Mouse (Mus musculus) heart, embryonic 15.5 days (tissue): ENCODE results near the gene Ssx2ip. TPM values are rescaled to one million over a fixed set of nuclear protein-coding genes. Genes with fewer than 3 reads are reported as not detected.
A peak's percentile ranks its signal among the peaks of the same experiment; 100 is the strongest.

Source experiments
- ATAC-seq: fragments of 200-750 bp; cut with Nextera tagmentation; replicated peaks from 2 replicates; pipeline ENCODE4 v1.8.0; 2017; ENCODE audit warnings: low read depth, moderate TSS enrichment; ENCODE audit not compliant: insufficient number of reproducible peaks, insufficient read depth, low FRiP score
- H3K27ac ChIP-seq: fragments of 300-500 bp; sonication (generic); 2 replicates; pipeline ENCODE4 v1.5.1; 2015; ENCODE audit warnings: mild to moderate bottlenecking, inconsistent platforms
- H3K27me3 ChIP-seq: fragments of 300-500 bp; sonication (generic); 2 replicates; pipeline ENCODE4 v1.6.1; 2015; ENCODE audit warnings: inconsistent platforms
- H3K36me3 ChIP-seq: fragments of 300-500 bp; sonication (generic); 2 replicates; pipeline ENCODE4 v1.6.1; 2015; ENCODE audit warnings: mild to moderate bottlenecking, inconsistent platforms
- H3K4me1 ChIP-seq: fragments of 300-500 bp; sonication (generic); replicated peaks from 2 replicates; pipeline ENCODE4 v1.6.1; 2015; ENCODE audit warnings: inconsistent platforms
- H3K4me2 ChIP-seq: fragments of 300-500 bp; sonication (generic); 2 replicates; pipeline ENCODE4 v1.6.1; 2015; ENCODE audit warnings: inconsistent platforms, mild to moderate bottlenecking, moderate library complexity
- H3K4me3 ChIP-seq: fragments of 300-500 bp; sonication (generic); 2 replicates; pipeline ENCODE4 v1.5.1; 2015; ENCODE audit warnings: mild to moderate bottlenecking, inconsistent platforms
- H3K9ac ChIP-seq: fragments of 300-500 bp; sonication (generic); 2 replicates; pipeline ENCODE4 v1.6.1; 2015; ENCODE audit warnings: mild to moderate bottlenecking, inconsistent platforms
- H3K9me3 ChIP-seq: fragments of 300-500 bp; sonication (generic); replicated peaks from 2 replicates; pipeline ENCODE4 v1.6.1; 2016; ENCODE audit warnings: inconsistent platforms
- WGBS: fragments of 180-500 bp; shearing (Covaris S2); methylation state at CpG from one replicate; pipeline ENCODE4 v1.1.7; 2015; ENCODE audit warnings: mixed read lengths; 5-methylcytosine and 5-hydroxymethylcytosine counted together
- polyA plus RNA-seq: library from polyadenylated mRNA; unstranded; fragments of >200 nt; fragmentation: Nextera tagmentation; extraction: Ambion mirVana; gene quantifications from 2 replicates; pipeline ENCODE4 v1.2.1, GENCODE M21; 2015

Ssx2ip gene
- polyA plus RNA-seq, 1 experiment from 2014 or later, result 15.5 TPM

GRCm38 (mm10) chr3:146436114-146436513 is 31.7 kb downstream of the Ssx2ip start:
- Histone ChIP-seq H3K4me1 (peaks cover 5% of the 10 kb centered on the region; the same call in 1 of the 2 replicates), H3K4me2 (no peak overlapping the region), H3K36me3 (peaks cover 23% of the 10 kb centered on the region; the same call in 1 of the 2 replicates), H3K27me3 (no peaks in the 10 kb centered on the region), H3K9ac (no peak overlapping the region), H3K4me3 (no peak overlapping the region), H3K9me3 (no peaks in the 10 kb centered on the region), H3K27ac (no peak overlapping the region)
- 88% methylated on average over 8 of the region's 8 CpGs for WGBS
- ATAC-seq, result no peak

GRCm38 (mm10) chr3:146440011-146440410 is 35.6 kb downstream of the Ssx2ip start:
- Histone ChIP-seq H3K27me3 (no peaks in the 10 kb centered on the region), H3K4me1 (no peaks in the 10 kb centered on the region), H3K9ac (no peak overlapping the region), H3K4me3 (no peak overlapping the region), H3K9me3 (no peaks in the 10 kb centered on the region), H3K36me3 (peaks cover 20% of the 10 kb centered on the region; the same call in 1 of the 2 replicates), H3K27ac (no peak overlapping the region), H3K4me2 (no peak overlapping the region)
- ATAC-seq, result no peak
- WGBS, result 92% methylated on average over 12 of the region's 12 CpGs

- H3K9ac ChIP-seq, result no peak overlapping the region
- no peak overlapping the region for H3K27ac ChIP-seq
- no peak for ATAC-seq
- H3K36me3 ChIP-seq, result peaks cover 20% of the 10 kb centered on the region; the same call in 1 of the 2 replicates
- no peak overlapping the region for H3K4me3 ChIP-seq
- WGBS, result 84% methylated on average over 7 of the region's 7 CpGs
- no peaks in the 10 kb centered on the region for H3K4me1 ChIP-seq
- no peak overlapping the region for H3K4me2 ChIP-seq
- no peaks in the 10 kb centered on the region for H3K9me3 ChIP-seq
- H3K27me3 ChIP-seq, result no peaks in the 10 kb centered on the region
Measured at GRCm38 (mm10) chr3:146440422-146440821, 36.0 kb downstream of the Ssx2ip start.

- peaks cover 9% of the 10 kb centered on the region; the same call in 1 of the 2 replicates for H3K36me3 ChIP-seq
- ATAC-seq, result no peak
- H3K9me3 ChIP-seq, result no peaks in the 10 kb centered on the region
- H3K4me3 ChIP-seq, result no peak overlapping the region
- no peaks in the 10 kb centered on the region for H3K27me3 ChIP-seq
- no peak overlapping the region for H3K27ac ChIP-seq
- WGBS, result 81% methylated on average over 7 of the region's 7 CpGs
- no peak overlapping the region for H3K9ac ChIP-seq
- H3K4me1 ChIP-seq, result no peaks in the 10 kb centered on the region
- H3K4me2 ChIP-seq, result no peak overlapping the region
Measured at GRCm38 (mm10) chr3:146442484-146442883, 38.0 kb downstream of the Ssx2ip start.

GRCm38 (mm10) chr3:146442936-146443335 is 38.5 kb downstream of the Ssx2ip start:
- Histone ChIP-seq H3K4me3 (no peak overlapping the region), H3K27ac (no peak overlapping the region), H3K27me3 (no peaks in the 10 kb centered on the region), H3K36me3 (peaks cover 9% of the 10 kb centered on the region; the same call in 1 of the 2 replicates), H3K9me3 (no peaks in the 10 kb centered on the region), H3K9ac (no peak overlapping the region), H3K4me2 (no peak overlapping the region), H3K4me1 (no peaks in the 10 kb centered on the region)
- 90% methylated on average over 8 of the region's 8 CpGs for WGBS
- no peak for ATAC-seq

- no peak overlapping the region for H3K9ac ChIP-seq
- no peak overlapping the region for H3K4me2 ChIP-seq
- H3K27me3 ChIP-seq, result no peaks in the 10 kb centered on the region
- ATAC-seq, result no peak
- no peak overlapping the region for H3K4me3 ChIP-seq
- no peak overlapping the region for H3K27ac ChIP-seq
- 88% methylated on average over 7 of the region's 7 CpGs for whole genome bisulfite sequencing
- H3K4me1 ChIP-seq, result peaks cover 2% of the 10 kb centered on the region; the same call in 1 of the 2 replicates
- no peaks in the 10 kb centered on the region for H3K9me3 ChIP-seq
- peaks cover 6% of the 10 kb centered on the region; the same call in 1 of the 2 replicates for H3K36me3 ChIP-seq
Measured at GRCm38 (mm10) chr3:146443380-146443779, 38.9 kb downstream of the Ssx2ip start.

GRCm38 (mm10) chr3:146444880-146445279 is 40.4 kb downstream of the Ssx2ip start:
- no peak for ATAC-seq
- Histone ChIP-seq H3K4me2 (no peak overlapping the region), H3K9ac (no peak overlapping the region), H3K9me3 (no peaks in the 10 kb centered on the region), H3K27ac (no peak overlapping the region), H3K27me3 (no peaks in the 10 kb centered on the region), H3K36me3 (no peaks in the 10 kb centered on the region), H3K4me3 (no peak overlapping the region), H3K4me1 (peaks cover 5% of the 10 kb centered on the region; the same call in 1 of the 2 replicates)
- WGBS, result 80% methylated on average over 7 of the region's 7 CpGs

- Histone ChIP-seq H3K4me3 (no peak overlapping the region), H3K9me3 (no peaks in the 10 kb centered on the region), H3K36me3 (no peaks in the 10 kb centered on the region), H3K27me3 (no peaks in the 10 kb centered on the region), H3K27ac (no peak overlapping the region), H3K4me1 (peaks cover 12% of the 10 kb centered on the region), H3K9ac (no peak overlapping the region), H3K4me2 (no peak overlapping the region)
- 87% methylated on average over 5 of the region's 5 CpGs for WGBS
- no peak for ATAC-seq
Measured at GRCm38 (mm10) chr3:146447156-146447555, 42.7 kb downstream of the Ssx2ip start.

- no peaks in the 10 kb centered on the region for H3K9me3 ChIP-seq
- WGBS, result 86% methylated on average over 3 of the region's 3 CpGs
Measured at GRCm38 (mm10) chr3:146447598-146447997, 43.2 kb downstream of the Ssx2ip start.

GRCm38 (mm10) chr3:146448372-146448771 is 43.9 kb downstream of the Ssx2ip start:
- H3K4me1 ChIP-seq, result peaks cover 12% of the 10 kb centered on the region
- no peak for ATAC-seq
- H3K9me3 ChIP-seq, result no peaks in the 10 kb centered on the region
- no peaks in the 10 kb centered on the region for H3K27me3 ChIP-seq
- H3K27ac ChIP-seq, result no peak overlapping the region
- H3K36me3 ChIP-seq, result no peaks in the 10 kb centered on the region
- WGBS, result 44% methylated on average over 10 of the region's 10 CpGs
- H3K4me2 ChIP-seq, result no peak overlapping the region
- H3K4me3 ChIP-seq, result no peak overlapping the region
- H3K9ac ChIP-seq, result no peak overlapping the region

More at GRCm38 (mm10) chr3:146447598-146447997, 43.2 kb downstream of the Ssx2ip start:
- Histone ChIP-seq H3K4me3 (no peak overlapping the region), H3K9ac (no peak overlapping the region), H3K27ac (no peak overlapping the region), H3K36me3 (no peaks in the 10 kb centered on the region), H3K4me2 (no peak overlapping the region), H3K27me3 (no peaks in the 10 kb centered on the region), H3K4me1 (peaks cover 12% of the 10 kb centered on the region)
- no peak for ATAC-seq

GRCm38 (mm10) chr3:146448969-146449368 is 44.5 kb downstream of the Ssx2ip start:
- Histone ChIP-seq H3K9ac (no peak overlapping the region), H3K9me3 (no peaks in the 10 kb centered on the region), H3K36me3 (no peaks in the 10 kb centered on the region), H3K27ac (no peak overlapping the region), H3K27me3 (no peaks in the 10 kb centered on the region), H3K4me1 (peaks cover 12% of the 10 kb centered on the region), H3K4me3 (no peak overlapping the region), H3K4me2 (no peak overlapping the region)
- ATAC-seq, result no peak
- WGBS, result 62% methylated on average over 6 of the region's 6 CpGs

- peak within 1 kb of the TSS; percentile 64 for H3K9ac ChIP-seq
- H3K36me3 ChIP-seq, result no peaks in the 10 kb centered on the region
- no peak for ATAC-seq
- peak within 1 kb of the TSS; percentile 63 for H3K4me3 ChIP-seq
- peak within 1 kb of the TSS; percentile 69 for H3K4me2 ChIP-seq
- peak within 1 kb of the TSS; percentile 84 for H3K27ac ChIP-seq
- no peaks in the 10 kb centered on the region for H3K27me3 ChIP-seq
- peaks cover 12% of the 10 kb centered on the region for H3K4me1 ChIP-seq
- no peaks in the 10 kb centered on the region for H3K9me3 ChIP-seq
- WGBS, result 50% methylated on average over 9 of the region's 9 CpGs
Measured at GRCm38 (mm10) chr3:146449745-146450250, 45.4 kb downstream of the Ssx2ip start, which contains the start of gene Ctbs. Gene Ctbs (plus strand): TSS chr3:146449795.
